Comparison of ENCODE assay signal across 11 mouse cellular contexts in genomic region chr17:7677796-7678195, GRCm38 (mm10).
"Had no signal": no experiment of that assay in that cellular context is flagged by ENCODE, and none has a peak within 500 bp of the region (broad histone marks: within the 10 kb centered on the region; RNA-seq: fewer than 3 reads in every experiment).

No protein-coding gene starts in this region.

- DNase-seq: cerebellum, adult 18-20 months; cerebellum, adult 2 months; cerebellum, adult 8-10 months; cerebellum, adult 9-10 months; cerebellum, adult 9-11 months; cerebellum, postnatal 25 days; embryo, embryonic 11 days; forebrain, postnatal 0 days; gastrocnemius, postnatal 10 days; gastrocnemius, postnatal 36 days; heart, adult 2 months had no signal
